Mouse (Mus musculus) stomach, postnatal 0 days (tissue): ENCODE results near the gene Atxn2. TPM values are rescaled to one million over a fixed set of nuclear protein-coding genes. Genes with fewer than 3 reads are reported as not detected.

Experiments used
- ATAC-seq: fragments of 200-750 bp; cut with Nextera tagmentation; 2 replicates; pipeline ENCODE4 v1.8.0; 2017; ENCODE audit not compliant: low FRiP score, low TSS enrichment
- DNase-seq: peaks from one replicate; pipeline ENCODE4 v3.0.0-alpha.2; 2016; ENCODE audit warnings: low spot score
- H3K27ac ChIP-seq: fragments of 300-500 bp; sonication (generic); replicated peaks from 2 replicates; pipeline ENCODE4 v1.5.1; 2014; ENCODE audit warnings: mild to moderate bottlenecking, control low read depth
- H3K27me3 ChIP-seq: fragments of 300-500 bp; sonication (generic); 2 replicates; pipeline ENCODE4 v1.6.1; 2014; ENCODE audit warnings: low read length; ENCODE audit not compliant: control insufficient read depth, insufficient read depth
- H3K36me3 ChIP-seq: fragments of 300-500 bp; sonication (generic); 2 replicates; pipeline ENCODE4 v1.6.1; 2014; ENCODE audit warnings: low read length, mixed read lengths; ENCODE audit not compliant: control insufficient read depth, insufficient read depth
- H3K4me1 ChIP-seq: fragments of 300-500 bp; sonication (generic); replicated peaks from 2 replicates; pipeline ENCODE4 v1.6.1; 2014; ENCODE audit warnings: antibody characterized with exemption; ENCODE audit not compliant: control insufficient read depth, insufficient read depth
- H3K4me2 ChIP-seq: fragments of 300-500 bp; sonication (generic); replicated peaks from 2 replicates; pipeline ENCODE4 v1.6.1; 2014; ENCODE audit warnings: low read depth, mild to moderate bottlenecking, control low read depth, moderate library complexity
- H3K4me3 ChIP-seq: fragments of 300-500 bp; sonication (generic); 2 replicates; pipeline ENCODE4 v1.5.1; 2014; ENCODE audit warnings: low read depth, low read length, control low read depth
- H3K9ac ChIP-seq: fragments of 300-500 bp; sonication (generic); 2 replicates; pipeline ENCODE4 v1.6.1; 2014; ENCODE audit warnings: mild to moderate bottlenecking, low read length, control low read depth, mixed read lengths
- H3K9me3 ChIP-seq: fragments of 300-500 bp; sonication (generic); 2 replicates; pipeline ENCODE4 v1.6.1; 2016; ENCODE audit warnings: low read length; ENCODE audit not compliant: control insufficient read depth
- CTCF ChIP-seq: IDR thresholded peaks from 2 replicates; pipeline ENCODE4 v1.5.1; 2016; ENCODE audit warnings: antibody characterized with exemption, low read depth, mild to moderate bottlenecking, moderate library complexity
- EP300 ChIP-seq: optimal IDR thresholded peaks from 2 replicates; pipeline ENCODE3; 2016; ENCODE audit warnings: antibody characterized with exemption
- WGBS: fragments of 180-500 bp; shearing (Covaris S2); extraction: QIAGEN DNeasy Blood & Tissue Kit; methylation state at CpG from one replicate; pipeline ENCODE4 v1.1.7; 2014; 5-methylcytosine and 5-hydroxymethylcytosine counted together
- polyA plus RNA-seq: library from polyadenylated mRNA; unstranded; fragments of >200 nt; fragmentation: Nextera tagmentation; extraction: Ambion mirVana; gene quantifications from 2 replicates; pipeline ENCODE4 v1.2.1, GENCODE M21; 2015

Atxn2 gene
- polyA plus RNA-seq, 1 experiment from 2014 or later: 30.5 TPM

GRCm38 (mm10) chr5:121701111-121701769, 9.9 kb upstream of the Atxn2 start:
- TF ChIP-seq CTCF (no peak), EP300 (no peak)

GRCm38 (mm10) chr5:121703341-121703740, 7.8 kb upstream of the Atxn2 start:
- WGBS: 40% methylated on average over 1 of the region's 1 CpGs

More at GRCm38 (mm10) chr5:121701111-121701769, 9.9 kb upstream of the Atxn2 start:
- no peak overlapping the region for H3K4me3 ChIP-seq
- H3K9ac ChIP-seq: no peak overlapping the region
- no peaks in the 10 kb centered on the region for H3K36me3 ChIP-seq
- WGBS: 52% methylated on average over 8 of the region's 8 CpGs
- DNase-seq (no peak), ATAC-seq (no peak)
- H3K4me2 ChIP-seq: no peak overlapping the region
- H3K9me3 ChIP-seq: no peaks in the 10 kb centered on the region
- no peak overlapping the region for H3K27ac ChIP-seq
- no peaks in the 10 kb centered on the region for H3K27me3 ChIP-seq
- no peaks in the 10 kb centered on the region for H3K4me1 ChIP-seq

GRCm38 (mm10) chr5:121704512-121705248, 6.5 kb upstream of the Atxn2 start:
- Histone ChIP-seq H3K27me3 (no peaks in the 10 kb centered on the region), H3K4me3 (no peak overlapping the region), H3K36me3 (no peaks in the 10 kb centered on the region), H3K4me2 (peak overlapping the region; percentile 42; the same call in 1 of the 2 replicates), H3K9ac (0 out of 2 replicates have a peak overlapping the region, but pooled peaks have one; percentile 8), H3K9me3 (no peaks in the 10 kb centered on the region), H3K27ac (no peak overlapping the region), H3K4me1 (no peaks in the 10 kb centered on the region)
- DNase-seq (peak; percentile 38), ATAC-seq (0 out of 2 replicates have a peak, but pooled peaks have one; percentile 33)
- 11% methylated on average over 20 of the region's 20 CpGs for WGBS
- TF ChIP-seq CTCF: no peak
- TF ChIP-seq EP300: no peak

More at GRCm38 (mm10) chr5:121703341-121703740, 7.8 kb upstream of the Atxn2 start:
- H3K4me3 ChIP-seq: no peak overlapping the region
- no peak overlapping the region for H3K9ac ChIP-seq
- TF ChIP-seq EP300 (no peak), CTCF (no peak)
- DNase-seq (no peak), ATAC-seq (no peak)
- H3K9me3 ChIP-seq: no peaks in the 10 kb centered on the region
- no peaks in the 10 kb centered on the region for H3K27me3 ChIP-seq
- no peak overlapping the region for H3K4me2 ChIP-seq
- H3K27ac ChIP-seq: no peak overlapping the region
- H3K4me1 ChIP-seq: no peaks in the 10 kb centered on the region
- H3K36me3 ChIP-seq: no peaks in the 10 kb centered on the region

- ATAC-seq (no peak), DNase-seq (no peak)
- no peaks in the 10 kb centered on the region for H3K36me3 ChIP-seq
- H3K9me3 ChIP-seq: no peaks in the 10 kb centered on the region
- H3K9ac ChIP-seq: peak overlapping the region; percentile 96; the same call in 1 of the 2 replicates
- H3K4me2 ChIP-seq: peak overlapping the region; percentile 64; the same call in 1 of the 2 replicates
- H3K27ac ChIP-seq: no peak overlapping the region
- 53% methylated on average over 2 of the region's 2 CpGs for WGBS
- no peak overlapping the region for H3K4me3 ChIP-seq
- TF ChIP-seq EP300 (no peak), CTCF (no peak)
- 0 out of 2 replicates have a peak, but pooled peaks cover under 1% of the 10 kb centered on the region for H3K4me1 ChIP-seq
- H3K27me3 ChIP-seq: no peaks in the 10 kb centered on the region
Measured at GRCm38 (mm10) chr5:121710402-121710801, 735 bp upstream of the Atxn2 start.

GRCm38 (mm10) chr5:121710851-121711173, 325 bp upstream of the Atxn2 start:
- no peak for DNase-seq
- TF ChIP-seq CTCF (no peak), EP300 (no peak)

GRCm38 (mm10) chr5:121711928-121712231, 743 bp downstream of the Atxn2 start:
- H3K4me2 ChIP-seq: peak overlapping the region; percentile 87

More at GRCm38 (mm10) chr5:121710851-121711173, 325 bp upstream of the Atxn2 start:
- under 1% methylated on average over 12 of the region's 12 CpGs for WGBS
- H3K9ac ChIP-seq: peak overlapping the region; percentile 96
- no peaks in the 10 kb centered on the region for H3K9me3 ChIP-seq
- peak; percentile 34 for ATAC-seq
- H3K4me3 ChIP-seq: peak overlapping the region; percentile 97
- 0 out of 2 replicates have a peak, but pooled peaks cover 5% of the 10 kb centered on the region for H3K4me1 ChIP-seq
- no peaks in the 10 kb centered on the region for H3K27me3 ChIP-seq
- H3K27ac ChIP-seq: peak overlapping the region; percentile 99
- no peaks in the 10 kb centered on the region for H3K36me3 ChIP-seq
- peak overlapping the region; percentile 64 for H3K4me2 ChIP-seq

More at GRCm38 (mm10) chr5:121711928-121712231, 743 bp downstream of the Atxn2 start:
- peak overlapping the region; percentile 96 for H3K9ac ChIP-seq
- no peaks in the 10 kb centered on the region for H3K36me3 ChIP-seq
- peak overlapping the region; percentile 99 for H3K27ac ChIP-seq
- TF ChIP-seq CTCF (no peak), EP300 (no peak)
- no peak for DNase-seq
- peak overlapping the region; percentile 97 for H3K4me3 ChIP-seq
- ATAC-seq: no peak
- H3K9me3 ChIP-seq: no peaks in the 10 kb centered on the region
- under 1% methylated on average over 28 of the region's 57 CpGs for WGBS
- H3K4me1 ChIP-seq: 0 out of 2 replicates have a peak, but pooled peaks cover 5% of the 10 kb centered on the region
- no peaks in the 10 kb centered on the region for H3K27me3 ChIP-seq
